Mouse (Mus musculus) yolk sac, embryonic 10.5 days (tissue): Measurements from ENCODE around the gene Mex3a.

Experiments used
- DNase-seq: peaks from one replicate; pipeline ENCODE4 v3.0.0-alpha.2; 2017; ENCODE audit warnings: low spot score

The Mex3a gene

DNA sequence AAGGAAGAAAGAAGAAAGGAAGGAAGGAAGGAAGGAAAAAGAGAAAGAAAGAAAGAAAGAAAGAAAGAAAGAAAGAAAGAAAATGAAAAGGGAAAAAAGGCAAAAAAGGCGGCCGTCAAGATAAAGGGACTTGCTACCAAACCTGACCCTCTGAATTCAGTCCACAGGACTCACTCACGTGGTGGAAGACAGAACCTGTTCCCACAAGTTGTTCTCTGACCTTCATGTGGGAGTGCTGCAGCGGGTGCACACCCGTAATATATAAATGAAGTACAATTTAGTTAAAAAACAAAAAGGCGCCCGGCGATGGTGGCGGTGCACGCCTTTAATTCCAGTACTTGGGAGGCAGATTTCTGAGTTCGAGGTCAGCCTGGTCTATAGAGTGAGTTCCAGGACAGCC is 3.5 kb upstream of the Mex3a start:
- DNase-seq = no peak

DNA sequence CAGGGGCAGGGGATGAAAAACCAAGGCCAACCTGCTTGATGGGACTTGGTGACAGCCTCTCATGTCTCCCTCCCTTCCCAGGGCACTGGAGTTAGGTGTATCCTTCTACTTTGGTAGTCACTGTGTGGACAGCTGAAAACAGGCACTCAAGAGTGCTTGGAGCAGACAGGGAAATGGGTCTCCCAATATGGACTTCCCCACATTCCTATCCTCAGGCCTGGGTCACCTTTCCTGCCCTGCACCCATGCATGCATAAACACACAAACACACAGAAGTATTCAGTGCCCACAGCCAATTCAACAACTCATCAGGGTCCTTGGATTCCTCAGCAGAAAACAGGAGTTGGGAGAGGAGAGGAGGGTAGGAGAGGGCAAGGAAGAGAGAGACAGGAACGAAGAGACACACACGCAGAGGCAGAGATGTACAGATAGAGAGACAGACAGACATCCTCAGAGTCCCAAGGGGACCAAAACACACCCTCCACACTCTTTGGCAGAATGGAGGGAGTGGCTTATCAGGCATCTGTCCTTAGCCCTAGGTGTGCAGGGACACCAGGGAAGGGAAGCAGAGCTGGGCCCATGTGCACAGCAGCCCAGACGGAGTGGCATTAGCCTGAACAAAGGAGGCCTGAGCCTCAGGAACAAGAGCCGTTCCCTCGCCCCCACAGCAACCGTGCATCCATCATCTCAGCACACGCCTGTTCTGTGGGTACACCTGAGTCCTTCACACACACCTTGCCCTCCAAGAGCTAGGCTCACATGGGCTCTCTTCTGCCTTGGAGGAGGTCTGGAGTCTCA is 2.8 kb upstream of the Mex3a start:
- DNase-seq = no peak

DNA sequence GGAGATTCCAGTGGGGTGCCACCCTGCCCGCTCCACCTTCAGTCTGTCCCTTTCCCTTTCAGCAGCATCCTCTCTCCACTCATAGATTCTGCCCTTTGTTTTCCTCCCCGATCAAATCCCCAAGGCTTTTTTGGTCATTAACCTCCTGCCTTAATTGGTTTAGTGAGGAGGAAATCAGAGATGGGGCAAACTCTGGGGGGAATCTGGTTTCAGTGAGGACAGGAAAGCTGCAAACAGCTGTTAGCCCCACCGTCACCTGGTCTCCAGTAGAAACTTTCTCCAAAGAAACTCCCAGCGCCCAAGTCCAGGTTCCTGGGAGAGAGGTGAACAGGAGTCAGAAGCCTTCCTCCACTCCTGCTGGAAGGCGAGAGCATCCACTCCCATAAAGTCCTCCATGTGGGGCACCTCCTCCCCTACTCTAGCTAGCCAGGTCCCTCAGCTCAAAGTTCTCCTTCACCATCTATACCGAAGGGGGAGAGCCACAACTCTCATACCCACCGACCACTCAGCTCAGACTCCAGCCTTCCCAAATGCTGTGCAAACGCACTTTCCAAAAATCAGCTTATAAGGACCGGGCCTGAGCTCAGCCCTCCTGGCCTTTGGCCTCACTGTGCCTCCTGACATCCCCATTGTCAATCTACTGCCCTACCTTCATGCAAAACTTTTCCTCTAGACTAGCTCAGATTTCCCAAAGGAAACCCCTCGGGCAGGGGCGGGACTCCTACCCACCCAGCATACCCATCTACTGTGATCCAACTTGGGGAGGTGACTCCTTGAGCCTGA is 1.9 kb upstream of the Mex3a start:
- DNase-seq = no peak

GRCm38 (mm10) chr3:88531348-88532298 is 572 bp upstream of the Mex3a start:
- peak; percentile 93 for DNase-seq

DNA sequence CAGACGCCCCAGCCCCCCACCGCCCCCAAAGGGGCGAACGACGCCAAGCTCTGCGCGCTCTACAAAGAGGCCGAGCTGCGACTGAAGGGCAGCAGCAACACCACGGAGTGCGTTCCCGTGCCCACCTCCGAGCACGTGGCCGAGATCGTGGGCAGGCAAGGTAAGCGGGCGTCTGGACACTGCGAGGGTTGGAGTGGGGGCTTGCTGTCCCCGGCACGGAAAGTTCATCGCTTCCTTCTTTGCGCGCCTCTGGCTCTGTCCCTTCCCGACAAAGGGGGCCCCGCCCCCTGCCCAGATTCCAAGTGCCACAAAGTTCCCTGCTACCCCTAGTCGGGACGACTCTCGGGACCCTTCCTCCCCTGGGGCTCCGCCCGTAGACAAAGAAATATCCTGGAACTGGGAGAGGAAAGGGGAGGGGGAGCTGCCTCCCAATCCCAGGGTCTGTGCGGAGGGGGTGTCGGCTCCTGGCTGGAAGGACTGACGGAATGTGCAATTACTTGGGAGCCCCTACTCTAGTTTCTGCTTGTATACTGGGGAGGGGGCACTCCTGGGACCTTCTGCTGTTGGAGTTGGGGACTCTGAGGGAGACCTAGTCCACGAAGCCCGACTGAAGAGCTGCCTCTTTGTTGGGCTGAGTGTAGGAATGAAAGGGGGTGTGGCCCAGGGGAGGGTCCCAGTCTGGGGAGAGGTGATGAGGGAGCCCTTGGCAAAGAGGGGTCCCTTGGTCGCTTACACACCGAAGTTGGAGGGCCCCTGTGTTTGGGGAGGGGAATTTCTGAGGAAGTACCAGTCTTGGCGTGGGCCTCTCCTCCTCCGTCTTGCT is 705 bp downstream of the Mex3a start:
- peak; percentile 55 for DNase-seq

DNA sequence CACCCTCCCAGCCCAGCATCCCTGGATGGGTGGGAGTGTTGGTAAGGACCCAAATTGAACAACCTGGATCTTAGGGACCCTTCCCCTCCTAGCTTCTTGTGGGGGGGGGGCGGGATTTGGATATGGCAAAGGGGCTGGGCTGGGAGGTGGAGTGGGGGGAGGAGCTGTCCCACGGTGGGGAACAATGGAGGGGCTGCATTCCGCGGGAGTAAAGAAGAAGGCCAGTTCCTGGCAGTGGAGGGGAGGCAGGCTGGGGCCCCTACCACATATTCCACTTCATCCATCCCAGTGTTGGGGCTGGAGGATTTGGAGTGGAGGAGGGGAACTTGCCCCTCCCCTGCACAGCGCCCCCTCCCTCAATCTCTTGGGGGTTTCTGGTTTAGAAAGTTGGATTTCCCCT is 1.5 kb downstream of the Mex3a start:
- no peak for DNase-seq

- no peak for DNase-seq
Measured at GRCm38 (mm10) chr3:88535005-88535404, 2.8 kb downstream of the Mex3a start.

DNA sequence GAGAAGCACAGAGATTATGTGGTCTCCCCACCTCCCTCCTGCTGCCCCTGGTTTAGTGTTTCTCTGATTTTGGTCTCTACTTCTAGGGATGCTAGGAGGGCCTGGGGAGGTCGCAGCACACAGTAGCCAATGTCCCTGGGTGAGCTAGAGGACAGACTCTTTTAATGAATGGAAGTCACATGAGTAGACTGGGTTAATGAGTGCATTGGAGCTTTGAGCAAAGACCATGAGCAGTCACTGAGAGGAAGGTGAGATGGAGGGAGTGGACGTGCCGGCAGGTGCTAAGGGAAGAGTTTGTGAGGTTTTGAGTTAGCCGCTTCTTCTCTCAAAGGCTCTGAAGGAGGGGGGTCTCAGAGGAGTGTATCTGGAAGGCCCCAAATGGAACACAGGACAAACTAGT is 3.3 kb downstream of the Mex3a start:
- no peak for DNase-seq

DNA sequence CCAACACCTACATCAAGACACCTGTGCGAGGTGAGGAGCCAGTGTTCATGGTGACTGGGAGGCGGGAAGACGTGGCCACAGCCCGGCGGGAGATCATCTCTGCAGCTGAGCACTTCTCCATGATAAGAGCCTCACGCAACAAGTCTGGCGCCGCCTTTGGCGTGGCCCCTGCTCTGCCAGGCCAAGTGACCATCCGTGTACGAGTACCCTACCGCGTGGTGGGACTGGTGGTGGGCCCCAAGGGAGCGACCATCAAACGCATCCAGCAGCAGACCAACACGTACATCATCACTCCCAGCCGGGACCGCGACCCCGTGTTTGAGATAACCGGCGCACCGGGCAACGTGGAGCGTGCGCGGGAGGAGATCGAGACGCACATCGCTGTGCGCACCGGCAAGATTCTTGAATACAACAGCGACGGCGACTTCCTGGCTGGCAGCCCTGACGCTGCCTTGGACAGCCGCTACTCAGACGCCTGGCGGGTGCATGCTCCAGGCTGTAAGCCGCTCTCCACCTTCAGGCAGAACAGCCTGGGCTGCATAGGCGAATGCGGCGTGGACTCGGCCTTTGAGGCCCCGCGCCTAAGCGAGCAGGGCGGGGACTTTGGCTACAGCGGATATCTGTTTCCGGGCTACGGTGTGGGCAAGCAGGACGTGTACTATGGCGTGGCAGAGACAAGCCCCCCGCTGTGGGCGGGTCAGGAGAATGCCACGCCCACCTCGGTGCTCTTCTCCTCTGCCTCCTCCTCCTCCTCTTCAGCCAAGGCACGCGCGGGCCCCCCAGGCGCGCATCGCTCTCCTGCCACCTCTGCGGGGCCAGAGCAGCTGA is 4.1 kb downstream of the Mex3a start:
- DNase-seq = peak; percentile 91

DNA sequence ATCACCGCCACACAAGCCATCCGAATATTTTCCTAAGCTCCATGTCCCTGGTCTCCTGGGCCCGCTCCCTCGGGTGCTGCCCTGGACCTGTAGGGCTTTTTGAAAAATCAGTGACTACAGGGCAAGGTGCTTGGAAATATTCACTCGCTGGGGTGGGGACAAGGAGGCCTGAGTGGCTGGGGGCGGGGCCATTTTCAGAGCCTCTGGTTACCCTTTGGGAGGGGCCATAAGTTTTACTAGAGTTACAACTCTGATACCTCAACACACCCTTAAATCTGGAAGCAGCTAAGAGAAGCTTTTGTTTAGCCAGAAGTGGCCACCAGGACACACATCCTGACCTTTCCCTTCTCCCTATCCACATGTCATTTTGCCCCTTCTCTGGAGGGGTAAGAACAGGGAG is 5.0 kb downstream of the Mex3a start:
- DNase-seq = no peak

GRCm38 (mm10) chr3:88538271-88539145 is 6.3 kb downstream of the Mex3a start:
- no peak for DNase-seq

DNA sequence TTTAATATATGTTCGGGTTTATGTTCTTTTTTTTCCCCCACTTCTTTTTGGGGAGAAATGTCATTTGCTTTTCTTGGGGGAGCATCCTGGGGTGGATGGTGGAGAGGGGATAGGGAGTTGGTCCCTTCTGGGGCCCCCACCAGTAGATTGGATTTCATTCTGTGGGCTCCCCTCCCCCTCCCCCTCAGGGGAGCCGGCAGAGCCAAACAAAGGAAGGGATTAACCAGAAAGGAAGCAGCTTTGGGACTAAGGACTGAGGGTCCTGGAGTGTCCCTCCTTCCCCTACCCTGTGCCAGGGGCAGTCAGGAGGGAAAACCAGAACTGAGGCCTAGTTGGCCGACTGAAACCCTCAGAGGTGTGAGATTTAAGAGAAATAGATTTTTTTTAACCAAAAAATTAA is 7.2 kb downstream of the Mex3a start:
- no peak for DNase-seq

DNA sequence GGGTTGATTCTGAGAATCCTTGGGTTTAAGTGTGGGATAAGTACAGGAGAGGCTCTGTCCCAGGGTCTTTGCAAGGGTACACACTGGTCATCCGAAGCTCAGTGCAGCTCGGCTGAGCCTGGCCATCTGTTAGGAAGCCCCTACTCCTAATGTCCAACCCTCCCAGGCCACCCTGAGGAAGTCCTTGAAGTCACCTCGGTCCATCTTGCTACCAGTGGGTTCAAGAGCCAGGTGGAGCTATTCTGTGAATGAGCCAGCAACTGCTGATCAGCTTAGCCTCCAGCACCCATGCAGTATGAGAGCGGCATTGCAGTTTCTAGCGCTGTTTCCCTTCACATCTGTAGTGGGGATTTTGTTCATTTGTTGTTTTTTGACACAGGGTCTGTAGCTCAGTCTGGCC is 7.9 kb downstream of the Mex3a start:
- no peak for DNase-seq

DNA sequence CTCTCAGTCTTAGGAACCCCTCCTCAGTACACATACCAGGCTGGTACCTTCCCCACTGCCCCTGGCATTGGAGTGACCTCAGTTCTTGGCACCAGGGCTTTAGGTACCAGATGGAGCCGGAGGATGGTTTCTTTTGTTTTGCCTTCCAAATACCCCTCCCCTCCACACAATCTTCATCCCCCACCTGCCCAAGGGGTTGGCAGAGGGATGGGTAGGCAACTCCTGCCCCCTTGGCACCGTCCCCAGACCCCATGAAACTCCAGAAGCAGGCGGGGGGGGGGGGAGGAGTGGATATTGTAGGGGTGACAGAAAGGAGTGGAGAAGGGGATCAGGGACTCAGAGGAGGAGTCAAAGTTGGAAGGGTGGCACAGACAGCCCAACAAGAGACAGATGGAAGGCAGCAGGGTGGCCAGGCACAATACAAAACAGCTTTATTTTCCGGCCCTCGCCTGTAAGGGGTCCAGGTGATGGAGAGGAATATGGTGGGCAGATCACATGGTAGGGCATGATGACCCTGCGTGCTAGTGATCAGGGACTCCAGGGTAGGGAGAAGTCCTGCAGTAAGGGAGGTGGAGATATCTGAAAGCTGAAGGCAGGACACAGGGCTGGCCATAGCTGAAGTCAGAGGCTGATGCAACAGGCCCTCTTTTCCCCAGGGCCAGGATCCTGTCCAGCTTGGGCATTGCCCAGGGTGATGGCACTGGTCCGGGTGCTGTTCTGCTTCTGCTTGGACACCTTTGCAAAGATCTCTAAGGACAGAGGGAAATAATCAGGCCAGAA is 9.6 kb downstream of the Mex3a start:
- no peak for DNase-seq

- no peak for DNase-seq
Measured at GRCm38 (mm10) chr3:88542486-88542885, 10.3 kb downstream of the Mex3a start.

DNA sequence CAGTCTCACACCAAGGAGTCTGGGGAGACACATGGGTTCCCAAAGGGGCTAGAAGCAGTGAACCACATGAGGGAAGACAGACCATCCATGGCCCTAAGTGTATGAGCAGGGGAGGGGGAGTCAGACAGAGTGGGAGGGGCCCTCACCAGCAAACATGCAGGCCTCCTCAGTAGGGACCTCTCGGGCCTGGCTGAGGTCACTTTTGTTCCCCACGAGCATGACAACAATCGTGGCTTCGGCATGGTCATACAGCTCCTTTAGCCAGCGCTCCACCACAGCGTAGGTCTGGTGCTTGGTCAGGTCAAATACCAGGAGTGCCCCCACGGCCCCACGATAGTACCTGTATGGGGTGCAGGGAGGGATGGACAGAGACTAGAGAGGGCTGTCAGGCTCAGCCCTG is 11.0 kb downstream of the Mex3a start:
- no peak for DNase-seq

DNA sequence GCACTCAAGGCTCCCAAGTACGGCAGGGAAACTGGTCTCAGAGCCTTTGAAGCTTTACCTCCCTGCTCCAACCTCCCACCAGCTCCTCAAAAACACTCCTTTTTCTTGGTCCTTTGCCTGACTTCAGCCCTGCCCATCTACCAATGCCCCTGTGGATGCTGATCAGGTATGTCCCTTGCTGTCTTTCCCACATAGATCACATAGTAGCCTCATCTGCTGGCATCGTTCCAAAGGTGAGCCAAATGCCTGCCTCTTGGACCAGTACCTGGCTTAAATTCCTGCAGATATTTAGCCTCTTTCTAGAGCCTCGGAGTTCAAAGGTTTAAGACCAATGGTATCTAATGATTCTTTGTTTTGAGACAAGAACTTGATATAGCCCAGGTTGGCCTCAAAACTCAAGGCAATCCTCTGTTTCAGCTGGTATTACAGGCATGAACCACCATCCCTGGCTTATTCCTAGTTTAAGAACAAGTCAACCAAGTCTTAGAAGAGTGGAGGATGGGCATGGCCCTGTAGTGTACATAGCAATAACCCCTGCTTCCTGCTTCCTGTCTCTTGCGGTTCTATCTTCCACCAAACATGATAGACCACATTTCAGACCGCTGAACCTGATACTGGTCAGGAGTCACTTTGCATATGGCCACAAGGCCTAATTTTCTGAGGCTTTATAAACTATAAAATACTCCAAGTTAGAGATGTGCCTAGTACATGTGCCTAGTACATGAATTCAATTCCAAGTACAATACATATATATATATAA is 11.6 kb downstream of the Mex3a start:
- DNase-seq = no peak

GRCm38 (mm10) chr3:88544514-88544913 is 12.3 kb downstream of the Mex3a start:
- no peak for DNase-seq
